32 mouse cellular contexts compared by ENCODE assay signal in genomic region chr15:102499370-102499769, GRCm38 (mm10). TPM values are rescaled to one million over a fixed set of nuclear protein-coding genes. Genes with fewer than 3 reads are reported as not detected.
DNase-seq lines count a peak whose midpoint lies in the region; ATAC-seq and TF ChIP-seq lines count a peak whose summit lies in the region.
"Had no signal": no experiment of that assay in that cellular context is flagged by ENCODE, and none has a peak within 500 bp of the region (broad histone marks: within the 10 kb centered on the region; RNA-seq: fewer than 3 reads in every experiment).

No protein-coding gene starts in this region.

- peaks cover 18% of the 10 kb centered on the region for H3K79me2 ChIP-seq in CH12.LX (replicated peaks; ENCODE audit: control insufficient read depth, extremely low read depth, insufficient read depth, poor library complexity, severe bottlenecking)

- in situ Hi-C loops in CH12.LX (cut with MboI; ENCODE audit: low pct_ligation_motif_present, low pct_unique_long_range_greater_than_20kb, low sequenced_read_pairs): no loop called here

- no peak for TF ChIP-seq EP300 in CH12.LX (IDR thresholded peaks at IDR 0.05; ENCODE audit: low read length)

- no peak overlapping the region for H3K9ac ChIP-seq in CH12.LX (ENCODE audit: insufficient read depth, low read depth)
- H3K9ac ChIP-seq: embryonic facial prominence, embryonic 15.5 days; heart, embryonic 15.5 days; hindbrain, embryonic 13.5 days; liver, embryonic 15.5 days; lung, embryonic 15.5 days; midbrain, embryonic 13.5 days had no signal

- no peak for DNase-seq in left cerebral cortex, adult 2 months (ENCODE audit: extremely low spot score in 1 of 2, low spot score in 2 of 2)
- no peak for DNase-seq in left cerebral cortex, postnatal 36 days (ENCODE audit: low spot score in 2 of 2)
- DNase-seq in CH12.LX (ENCODE audit: extremely low read depth): no peak
- peak; percentile 47 for DNase-seq in brain, adult 2 months (ENCODE audit: low read depth, low spot score)
- DNase-seq in gastrocnemius, adult 2 months: no peak
- DNase-seq in spleen, postnatal 36 days (ENCODE audit: low spot score in 2 of 2): no peak
- DNase-seq: cerebellum, adult 18-20 months; gastrocnemius, postnatal 25 days; heart, postnatal 36 days; kidney, adult 9 months; kidney, postnatal 25 days; layer of hippocampus, adult 9-11 months; liver; lung, postnatal 36 days; right cerebral cortex, postnatal 25 days; spleen, adult 18-20 months; thymus, adult 18-20 months; thymus, postnatal 4 days had no signal

- peaks cover 77 to 97% of the 10 kb centered on the region in 2 experiments for H3K36me3 ChIP-seq in CH12.LX (replicated peaks in 1 of 2; ENCODE audit: control insufficient read depth in 1 of 2, insufficient read depth in 1 of 2, low read length in 1 of 2)

- no peaks in the 10 kb centered on the region for H3K27me3 ChIP-seq in CH12.LX (replicated peaks)
- H3K27me3 ChIP-seq: embryonic facial prominence, embryonic 15.5 days; heart, embryonic 15.5 days; hindbrain, embryonic 13.5 days; liver, embryonic 15.5 days; lung, embryonic 15.5 days; midbrain, embryonic 13.5 days; Patski had no signal

- intact Hi-C loops in left cerebral cortex, adult 2 months (cut with DNase I): no loop called here
- intact Hi-C loops in left cerebral cortex, postnatal 36 days (cut with DNase I): no loop called here
- intact Hi-C loops in gastrocnemius, adult 2 months (cut with DNase I): no loop called here

- no peak for TF ChIP-seq POLR2A in CH12.LX (IDR thresholded peaks at IDR 0.05; ENCODE audit: low read depth, low read length)

- H3K4me1 ChIP-seq in CH12.LX (ENCODE audit: control insufficient read depth in 1 of 2, insufficient read depth in 2 of 2): no peaks in the 10 kb centered on the region; a peak in 1 of 4 replicates
- H3K4me1 ChIP-seq: embryonic facial prominence, embryonic 15.5 days; heart, embryonic 15.5 days; hindbrain, embryonic 13.5 days; limb, embryonic 10.5 days; lung, embryonic 15.5 days; midbrain, embryonic 13.5 days had no signal

- dilution Hi-C loops in CH12.LX (cut with MboI; ENCODE audit: extremely low pct_ligation_motif_present, extremely low pct_unique_long_range_greater_than_20kb, low sequenced_read_pairs): no loop called here

- ATAC-seq in megakaryocyte-erythroid progenitor cell, adult 5-6 weeks (replicated peaks; ENCODE audit: low FRiP score, low TSS enrichment, poor library complexity, severe bottlenecking): 0 out of 2 replicates have a peak, but pooled peaks have one; percentile 15
- ATAC-seq: forebrain, embryonic 16.5 days; inflammation-experienced regulatory T-cells, adult 6 months; midbrain, embryonic 13.5 days; Patski had no signal

- no peak for TF ChIP-seq CTCF in left cerebral cortex, adult 2 months (IDR thresholded peaks at IDR 0.05)
- no peak for TF ChIP-seq CTCF in CH12.LX (conservative IDR thresholded peaks at IDR 0.05 in 1 of 2, IDR thresholded peaks at IDR 0.05 in 1 of 2; ENCODE audit: low read depth in 2 of 2, low read length in 2 of 2)
- TF ChIP-seq CTCF in gastrocnemius, adult 2 months (IDR thresholded peaks at IDR 0.05): no peak

- no peak overlapping the region for H3K4me3 ChIP-seq in left cerebral cortex, adult 2 months
- no peak overlapping the region for H3K4me3 ChIP-seq in CH12.LX (replicated peaks in 1 of 3; ENCODE audit: low read depth in 2 of 3, low read length in 2 of 3, poor library complexity in 1 of 3)
- no peak overlapping the region for H3K4me3 ChIP-seq in gastrocnemius, adult 2 months
- H3K4me3 ChIP-seq: embryonic facial prominence, embryonic 15.5 days; heart, embryonic 15.5 days; hindbrain, embryonic 13.5 days; limb, embryonic 10.5 days; liver, embryonic 15.5 days; lung, embryonic 15.5 days; midbrain, embryonic 13.5 days had no signal

- no peak overlapping the region for H3K4me2 ChIP-seq in CH12.LX (ENCODE audit: insufficient read depth, low read depth, poor library complexity, severe bottlenecking)
- H3K4me2 ChIP-seq: embryonic facial prominence, embryonic 15.5 days; heart, embryonic 15.5 days; hindbrain, embryonic 13.5 days; liver, embryonic 15.5 days; lung, embryonic 15.5 days; midbrain, embryonic 13.5 days had no signal

- no peak for TF ChIP-seq RAD21 in CH12.LX (IDR thresholded peaks at IDR 0.05; ENCODE audit: low read depth, low read length)

- H3K9me3 ChIP-seq in CH12.LX (replicated peaks; ENCODE audit: low read length): no peaks in the 10 kb centered on the region
- H3K9me3 ChIP-seq: embryonic facial prominence, embryonic 15.5 days; heart, embryonic 15.5 days; hindbrain, embryonic 13.5 days; limb, embryonic 10.5 days; liver, embryonic 15.5 days; lung, embryonic 15.5 days; midbrain, embryonic 13.5 days had no signal

- H3K27ac ChIP-seq in left cerebral cortex, adult 2 months: peak overlapping the region; percentile 33; the same call in 1 of the 2 replicates
- no peak overlapping the region for H3K27ac ChIP-seq in CH12.LX (ENCODE audit: insufficient read depth, low read depth)
- no peak overlapping the region for H3K27ac ChIP-seq in gastrocnemius, adult 2 months
- H3K27ac ChIP-seq: embryonic facial prominence, embryonic 15.5 days; heart, embryonic 15.5 days; hindbrain, embryonic 13.5 days; limb, embryonic 10.5 days; liver, embryonic 15.5 days; lung, embryonic 15.5 days; midbrain, embryonic 13.5 days had no signal

TF ChIP-seq in CH12.LX, 34 proteins besides CTCF, POLR2A, EP300 and RAD21:
- TF ChIP-seq GABPA (IDR thresholded peaks at IDR 0.05; ENCODE audit: insufficient replicate concordance, low read depth, low read length) (no peak), JUND (conservative IDR thresholded peaks at IDR 0.05; ENCODE audit: low read depth, low read length) (no peak), BHLHE40 (IDR thresholded peaks at IDR 0.05; ENCODE audit: low read depth, low read length) (no peak), TBP (conservative IDR thresholded peaks at IDR 0.05; ENCODE audit: low read depth, low read length) (no peak), HCFC1 (IDR thresholded peaks at IDR 0.05; ENCODE audit: low read depth, low read length) (no peak), POLR2AphosphoS2 (IDR thresholded peaks at IDR 0.05; ENCODE audit: low read depth, low read length) (0 out of 2 replicates have a peak, but pooled peaks have one; percentile 49)
TF ChIP-seq in CH12.LX: peak in this region for 1.

RNA-seq across cellular contexts. Expression of gene Gm10337, which starts 4.2 kb away (rescaled TPM):
- total RNA-seq in left cerebral cortex, adult 2 months (2021): not detected
- not detected for total RNA-seq in left cerebral cortex, postnatal 36 days (2021)
- not detected in 2 replicates for total RNA-seq in CH12.LX (2012; rRNA removed)
- not detected in 2 replicates for total RNA-seq in CH12.LX (2014; rRNA removed)
- polyA plus RNA-seq in CH12.LX (2012; ENCODE audit: insufficient read length, low read depth): not detected in 2 replicates
- not detected in 2 replicates for total RNA-seq in megakaryocyte-erythroid progenitor cell, adult 5-6 weeks (2014; fragmentation: Nextera tagmentation)
- not detected in 2 replicates for total RNA-seq in megakaryocyte-erythroid progenitor cell, adult 5-6 weeks (2017)
- total RNA-seq in gastrocnemius, adult 2 months (2021): not detected
- total RNA-seq: adrenal gland, adult 18-20 months; heart, adult 8-10 months; heart, postnatal 36 days; left cerebral cortex, adult 8-10 months had no signal
- polyA plus RNA-seq: inflammation-experienced regulatory T-cells, adult 6 months; liver, embryonic 15.5 days; lung, embryonic 15.5 days had no signal

RNA-seq across cellular contexts. Expression of gene Map3k12, which starts 17.5 kb away (rescaled TPM):
- total RNA-seq in left cerebral cortex, adult 2 months (2021): 10 to 100 TPM; 96.5 to 96.8 TPM
- total RNA-seq in left cerebral cortex, postnatal 36 days (2021): 10 to 100 TPM; 96.4 to 98.8 TPM
- total RNA-seq in CH12.LX (2012; rRNA removed): 2.8 and 3.0 TPM in 2 replicates
- total RNA-seq in CH12.LX (2014; rRNA removed): 1.4 and 1.5 TPM in 2 replicates
- polyA plus RNA-seq in CH12.LX (2012; ENCODE audit: insufficient read length, low read depth): 2.3 and 3.0 TPM in 2 replicates
- total RNA-seq in megakaryocyte-erythroid progenitor cell, adult 5-6 weeks (2014; fragmentation: Nextera tagmentation): 0.39 TPM in 1 of 2 replicates, not detected in the other
- total RNA-seq in megakaryocyte-erythroid progenitor cell, adult 5-6 weeks (2017): 0.14 and 0.15 TPM in 2 replicates
- total RNA-seq in gastrocnemius, adult 2 months (2021): 1 to 10 TPM; 1.3 to 1.6 TPM

RNA-seq across cellular contexts. Expression of gene Tarbp2, which starts 18.6 kb away (rescaled TPM):
- total RNA-seq in left cerebral cortex, adult 2 months (2021): 10 to 100 TPM; 32.4 to 36.2 TPM
- total RNA-seq in left cerebral cortex, postnatal 36 days (2021): 10 to 100 TPM; 30.7 to 36.3 TPM
- total RNA-seq in CH12.LX (2012; rRNA removed): 75.6 and 95.5 TPM in 2 replicates
- total RNA-seq in CH12.LX (2014; rRNA removed): 53.1 and 62.2 TPM in 2 replicates
- polyA plus RNA-seq in CH12.LX (2012; ENCODE audit: insufficient read length, low read depth): 105 and 136 TPM in 2 replicates
- 37.4 and 40.7 TPM in 2 replicates for total RNA-seq in megakaryocyte-erythroid progenitor cell, adult 5-6 weeks (2014; fragmentation: Nextera tagmentation)
- 17.0 and 19.7 TPM in 2 replicates for total RNA-seq in megakaryocyte-erythroid progenitor cell, adult 5-6 weeks (2017)
- 10 to 100 TPM; 33.0 to 37.0 TPM for total RNA-seq in gastrocnemius, adult 2 months (2021)

RNA-seq across cellular contexts. Expression of gene Npff, which starts 25.4 kb away (rescaled TPM):
- 1 to 10 TPM; 2.4 to 2.6 TPM for total RNA-seq in left cerebral cortex, adult 2 months (2021)
- 1 to 10 TPM; 1.8 to 5.1 TPM for total RNA-seq in left cerebral cortex, postnatal 36 days (2021)
- total RNA-seq in CH12.LX (2012; rRNA removed): 0.76 and 1.0 TPM in 2 replicates
- total RNA-seq in CH12.LX (2014; rRNA removed): 0.82 and 1.1 TPM in 2 replicates
- polyA plus RNA-seq in CH12.LX (2012; ENCODE audit: insufficient read length, low read depth): 2.1 and 2.7 TPM in 2 replicates
- total RNA-seq in megakaryocyte-erythroid progenitor cell, adult 5-6 weeks (2014; fragmentation: Nextera tagmentation): 5.1 and 8.2 TPM in 2 replicates
- 0.89 and 3.4 TPM in 2 replicates for total RNA-seq in megakaryocyte-erythroid progenitor cell, adult 5-6 weeks (2017)
- total RNA-seq in gastrocnemius, adult 2 months (2021): 1 to 10 TPM; 2.6 TPM

RNA-seq across cellular contexts. Expression of gene Pcbp2, which starts 29.0 kb away (rescaled TPM):
- total RNA-seq in left cerebral cortex, adult 2 months (2021): 100 to 1,000 TPM; 497 to 500 TPM
- total RNA-seq in left cerebral cortex, postnatal 36 days (2021): 100 to 1,000 TPM; 467 to 505 TPM
- total RNA-seq in CH12.LX (2012; rRNA removed): 263 and 281 TPM in 2 replicates
- total RNA-seq in CH12.LX (2014; rRNA removed): 308 and 379 TPM in 2 replicates
- 1,350 and 1,545 TPM in 2 replicates for polyA plus RNA-seq in CH12.LX (2012; ENCODE audit: insufficient read length, low read depth)
- 749 and 832 TPM in 2 replicates for total RNA-seq in megakaryocyte-erythroid progenitor cell, adult 5-6 weeks (2014; fragmentation: Nextera tagmentation)
- total RNA-seq in megakaryocyte-erythroid progenitor cell, adult 5-6 weeks (2017): 152 and 207 TPM in 2 replicates
- total RNA-seq in gastrocnemius, adult 2 months (2021): 100 to 1,000 TPM; 401 to 459 TPM

Comparison
In these comparisons a context has a peak if more than half of its experiments do, and no peak if none do; other contexts are left out.
1. RNA of gene Map3k12, which starts 17.5 kb away (total RNA-seq): 96.4 to 98.8 TPM in left cerebral cortex, postnatal 36 days and 96.5 to 96.8 TPM in left cerebral cortex, adult 2 months; 1.4 to 3.0 TPM in CH12.LX, 1.3 to 1.6 TPM in gastrocnemius, adult 2 months and 0.14 to 0.39 TPM in megakaryocyte-erythroid progenitor cell, adult 5-6 weeks; every median in the first group is over 10 times any median in the second.